Mouse (Mus musculus): ENCODE results near the gene Gm13889. TPM values are rescaled to one million over a fixed set of nuclear protein-coding genes. Genes with fewer than 3 reads are reported as not detected.

Gm13889 gene
- polyA plus RNA-seq, 1 experiment from 2014 or later, result 6.2 TPM

Other genes with a start within 250 kb of the Gm13889 start
- gene Ext2, start 134.6 kb downstream of the Gm13889 start, polyA plus RNA-seq (2014; fragmentation: Nextera tagmentation; extraction: Ambion mirVana), result 61.0 and 69.9 TPM in 2 replicates
- gene Accs, start 107.3 kb downstream of the Gm13889 start, polyA plus RNA-seq (2014; fragmentation: Nextera tagmentation; extraction: Ambion mirVana), result 4.9 and 5.6 TPM in 2 replicates
- gene Accsl, start 88.0 kb downstream of the Gm13889 start, polyA plus RNA-seq (2014; fragmentation: Nextera tagmentation; extraction: Ambion mirVana), result 0.18 and 0.19 TPM in 2 replicates
- not detected in 2 replicates for gene Gm27027, start 39.2 kb upstream of the Gm13889 start, polyA plus RNA-seq (2014; fragmentation: Nextera tagmentation; extraction: Ambion mirVana)
- gene Alkbh3, start 53.6 kb upstream of the Gm13889 start, polyA plus RNA-seq (2014; fragmentation: Nextera tagmentation; extraction: Ambion mirVana), result 45.7 and 53.7 TPM in 2 replicates
- 145 and 154 TPM in 2 replicates for gene Hsd17b12, start 200.8 kb upstream of the Gm13889 start, polyA plus RNA-seq (2014; fragmentation: Nextera tagmentation; extraction: Ambion mirVana)